ENCODE assay signal across 25 mouse cellular contexts in genomic region chr10:86114431-86114848, GRCm38 (mm10).
DNase-seq lines count a peak whose midpoint lies in the region; ATAC-seq and TF ChIP-seq lines count a peak whose summit lies in the region.
"Had no signal": no experiment of that assay in that cellular context is flagged by ENCODE, and none has a peak within 500 bp of the region (broad histone marks: within the 10 kb centered on the region; RNA-seq: fewer than 3 reads in every experiment).

No protein-coding gene starts in this region.

- H3K36me3 ChIP-seq in lung, postnatal 0 days (ENCODE audit: insufficient read depth, low read length), result no peaks in the 10 kb centered on the region
- H3K36me3 ChIP-seq in kidney, embryonic 14.5 days (ENCODE audit: control insufficient read depth, insufficient read depth, low read length), result no peaks in the 10 kb centered on the region
- H3K36me3 ChIP-seq: limb, embryonic 12.5 days; liver, embryonic 12.5 days; midbrain, embryonic 15.5 days had no signal

- H3K4me1 ChIP-seq in lung, postnatal 0 days (ENCODE audit: insufficient read depth, low read depth, low read length), result no peaks in the 10 kb centered on the region
- 0 out of 2 replicates have a peak, but pooled peaks cover 3% of the 10 kb centered on the region for H3K4me1 ChIP-seq in kidney, embryonic 14.5 days (ENCODE audit: control insufficient read depth, insufficient read depth, low read length)
- H3K4me1 ChIP-seq: limb, embryonic 12.5 days; liver, embryonic 12.5 days; midbrain, embryonic 15.5 days had no signal

- no peaks in the 10 kb centered on the region for H3K27me3 ChIP-seq in lung, postnatal 0 days (replicated peaks; ENCODE audit: insufficient read depth, low read length)
- H3K27me3 ChIP-seq in kidney, embryonic 14.5 days (ENCODE audit: control insufficient read depth, insufficient read depth, low read length), result no peaks in the 10 kb centered on the region
- H3K27me3 ChIP-seq: limb, embryonic 12.5 days; liver, embryonic 12.5 days; megakaryocyte, embryonic 14.5 days; midbrain, embryonic 15.5 days; Patski had no signal

- no peak for TF ChIP-seq EP300 in lung, postnatal 0 days (IDR thresholded peaks at IDR 0.05)

- H3K4me2 ChIP-seq in lung, postnatal 0 days (replicated peaks; ENCODE audit: low read depth, low read length), result no peak overlapping the region
- H3K4me2 ChIP-seq in kidney, embryonic 14.5 days (replicated peaks; ENCODE audit: low read depth, low read length), result no peak overlapping the region
- H3K4me2 ChIP-seq: limb, embryonic 12.5 days; liver, embryonic 12.5 days; lung, embryonic 14.5 days; midbrain, embryonic 15.5 days had no signal

- WGBS in lung, postnatal 0 days, result 25% methylated on average over 5 of the region's 5 CpGs
- WGBS in kidney, embryonic 14.5 days, result 12% methylated on average over 5 of the region's 5 CpGs

- DNase-seq in heart, adult 11 months, result peak; percentile 92
- DNase-seq in heart, postnatal 10 days, result no peak
- no peak for DNase-seq in lung, postnatal 0 days (ENCODE audit: low spot score)
- no peak for DNase-seq in lung, postnatal 25 days (ENCODE audit: low spot score)
- DNase-seq in kidney, postnatal 4 days, result peak; percentile 33 to 60
- DNase-seq in embryo, embryonic 9.5 days (ENCODE audit: extremely low spot score), result no peak
- DNase-seq in thymus, postnatal 25 days, result no peak
- DNase-seq: adrenal gland, postnatal 10 days; cerebellum, adult 9-11 months; layer of hippocampus, adult 9-11 months; lung, embryonic 14.5 days; right cerebral cortex, postnatal 14 days; spleen, adult 18-20 months; thymus, postnatal 4 days had no signal

- no peaks in the 10 kb centered on the region for H3K9me3 ChIP-seq in lung, postnatal 0 days (ENCODE audit: low read length)
- no peaks in the 10 kb centered on the region for H3K9me3 ChIP-seq in kidney, embryonic 14.5 days (ENCODE audit: control insufficient read depth, low read length)
- H3K9me3 ChIP-seq: limb, embryonic 12.5 days; liver, embryonic 12.5 days; megakaryocyte, embryonic 14.5 days; midbrain, embryonic 15.5 days had no signal

- TF ChIP-seq CTCF in lung, postnatal 0 days (IDR thresholded peaks at IDR 0.05), result no peak

- no peak overlapping the region for H3K4me3 ChIP-seq in lung, postnatal 0 days (ENCODE audit: low read depth, low read length)
- H3K4me3 ChIP-seq in kidney, embryonic 14.5 days (ENCODE audit: low read length), result no peak overlapping the region
- H3K4me3 ChIP-seq: limb, embryonic 12.5 days; liver, embryonic 12.5 days; megakaryocyte, embryonic 14.5 days; midbrain, embryonic 15.5 days; myocyte had no signal

- no peak overlapping the region for H3K9ac ChIP-seq in lung, postnatal 0 days (replicated peaks; ENCODE audit: low read depth)
- no peak overlapping the region for H3K9ac ChIP-seq in kidney, embryonic 14.5 days (ENCODE audit: low read depth, low read length)
- H3K9ac ChIP-seq: limb, embryonic 12.5 days; liver, embryonic 12.5 days; lung, embryonic 14.5 days; midbrain, embryonic 15.5 days had no signal

- intact Hi-C loops in heart, postnatal 10 days (cut with DNase I), result no loop called here

- H3K27ac ChIP-seq in lung, postnatal 0 days (ENCODE audit: low read length), result no peak overlapping the region
- H3K27ac ChIP-seq in kidney, embryonic 14.5 days (ENCODE audit: low read depth, low read length), result no peak overlapping the region
- H3K27ac ChIP-seq: limb, embryonic 12.5 days; liver, embryonic 12.5 days; midbrain, embryonic 15.5 days had no signal

- peak; percentile 57 for ATAC-seq in lung, postnatal 0 days
- ATAC-seq in kidney, embryonic 14.5 days (ENCODE audit: low FRiP score, low TSS enrichment), result peak; percentile 85
- ATAC-seq: CD4-positive, CD25-positive, alpha-beta regulatory T cell, adult 4 months; forebrain, embryonic 16.5 days; hindbrain, embryonic 16.5 days; intestine, embryonic 16.5 days; liver, embryonic 12.5 days; midbrain, embryonic 15.5 days; Patski had no signal

Comparison
In these comparisons a context has a peak if more than half of its experiments do, and no peak if none do; other contexts are left out.
1. DNase-seq: peak in heart, adult 11 months (single experiment) and kidney, postnatal 4 days (2 of 2); none in heart, postnatal 10 days (0 of 2), lung, postnatal 0 days (single experiment), lung, postnatal 25 days (single experiment), embryo, embryonic 9.5 days (single experiment) and thymus, postnatal 25 days (single experiment).